Mouse (Mus musculus): Measurements from ENCODE around the gene Psmb11. TPM values are rescaled to one million over a fixed set of nuclear protein-coding genes. Genes with fewer than 3 reads are reported as not detected.

Psmb11 gene
- polyA plus RNA-seq, 1 experiment from 2014 or later, result 0.06 TPM

GRCm38 (mm10) chr14:54577089-54577982 is 43.9 kb upstream of the Psmb11 start, which contains the start of gene Ajuba:
TSS of gene Ajuba (minus strand) at chr14:54577558.
- peak within 1 kb of the TSS; percentile 91 for H3K9ac ChIP-seq (replicated peaks; ENCODE audit: low read depth, low read length)
- H3K4me3 ChIP-seq (ENCODE audit: low read depth, low read length), result peak within 1 kb of the TSS; percentile 93
- no peaks in the 10 kb centered on the region for H3K9me3 ChIP-seq (ENCODE audit: control insufficient read depth, low read depth, low read length)
- under 1% methylated on average over 66 of the region's 66 CpGs for WGBS
- H3K4me1 ChIP-seq (ENCODE audit: control insufficient read depth, insufficient read depth, low read length), result peaks cover 36% of the 10 kb centered on the region
- peak; percentile 73 for ATAC-seq (ENCODE audit: insufficient number of reproducible peaks, insufficient read depth, low FRiP score, low read depth)
- H3K27ac ChIP-seq (ENCODE audit: low read length), result peak within 1 kb of the TSS; percentile 95
- 0 out of 2 replicates have a peak, but pooled peaks cover 6% of the 10 kb centered on the region for H3K36me3 ChIP-seq (ENCODE audit: control insufficient read depth, insufficient read depth, low read length)
- H3K27me3 ChIP-seq (ENCODE audit: control insufficient read depth, insufficient read depth, low read length), result no peaks in the 10 kb centered on the region
- H3K4me2 ChIP-seq (replicated peaks; ENCODE audit: low read depth, low read length), result peak within 1 kb of the TSS; percentile 75

GRCm38 (mm10) chr14:54578063-54578462 is 43.2 kb upstream of the Psmb11 start:
- Histone ChIP-seq H3K9me3 (ENCODE audit: control insufficient read depth, low read depth, low read length) (no peaks in the 10 kb centered on the region), H3K4me2 (replicated peaks; ENCODE audit: low read depth, low read length) (peak overlapping the region; percentile 75), H3K27me3 (ENCODE audit: control insufficient read depth, insufficient read depth, low read length) (no peaks in the 10 kb centered on the region), H3K4me1 (ENCODE audit: control insufficient read depth, insufficient read depth, low read length) (peaks cover 28% of the 10 kb centered on the region), H3K9ac (replicated peaks; ENCODE audit: low read depth, low read length) (peak overlapping the region; percentile 91), H3K4me3 (ENCODE audit: low read depth, low read length) (peak overlapping the region; percentile 93), H3K27ac (ENCODE audit: low read length) (peak overlapping the region; percentile 95), H3K36me3 (ENCODE audit: control insufficient read depth, insufficient read depth, low read length) (0 out of 2 replicates have a peak, but pooled peaks cover 3% of the 10 kb centered on the region)
- 0 out of 2 replicates have a peak, but pooled peaks have one; percentile 1 for ATAC-seq (ENCODE audit: insufficient number of reproducible peaks, insufficient read depth, low FRiP score, low read depth)
- WGBS, result under 1% methylated on average over 10 of the region's 10 CpGs

GRCm38 (mm10) chr14:54579638-54580037 is 41.6 kb upstream of the Psmb11 start:
- no peak overlapping the region for H3K9ac ChIP-seq (replicated peaks; ENCODE audit: low read depth, low read length)
- no peaks in the 10 kb centered on the region; the same call in 1 of the 2 replicates for H3K36me3 ChIP-seq (ENCODE audit: control insufficient read depth, insufficient read depth, low read length)
- ATAC-seq (ENCODE audit: insufficient number of reproducible peaks, insufficient read depth, low FRiP score, low read depth), result no peak
- H3K4me3 ChIP-seq (ENCODE audit: low read depth, low read length), result no peak overlapping the region
- H3K4me1 ChIP-seq (ENCODE audit: control insufficient read depth, insufficient read depth, low read length), result peaks cover 13% of the 10 kb centered on the region
- WGBS, result 80% methylated on average over 7 of the region's 7 CpGs
- H3K27ac ChIP-seq (ENCODE audit: low read length), result no peak overlapping the region
- H3K27me3 ChIP-seq (ENCODE audit: control insufficient read depth, insufficient read depth, low read length), result no peaks in the 10 kb centered on the region
- no peak overlapping the region for H3K4me2 ChIP-seq (replicated peaks; ENCODE audit: low read depth, low read length)
- no peaks in the 10 kb centered on the region for H3K9me3 ChIP-seq (ENCODE audit: control insufficient read depth, low read depth, low read length)

- H3K4me1 ChIP-seq (ENCODE audit: control insufficient read depth, insufficient read depth, low read length), result peaks cover 7% of the 10 kb centered on the region
- no peak overlapping the region for H3K4me2 ChIP-seq (replicated peaks; ENCODE audit: low read depth, low read length)
- WGBS, result 81% methylated on average over 9 of the region's 9 CpGs
- peaks cover 6% of the 10 kb centered on the region; the same call in 1 of the 2 replicates for H3K36me3 ChIP-seq (ENCODE audit: control insufficient read depth, insufficient read depth, low read length)
- H3K27ac ChIP-seq (ENCODE audit: low read length), result no peak overlapping the region
- no peak overlapping the region for H3K9ac ChIP-seq (replicated peaks; ENCODE audit: low read depth, low read length)
- no peak overlapping the region for H3K4me3 ChIP-seq (ENCODE audit: low read depth, low read length)
- no peak for ATAC-seq (ENCODE audit: insufficient number of reproducible peaks, insufficient read depth, low FRiP score, low read depth)
- H3K27me3 ChIP-seq (ENCODE audit: control insufficient read depth, insufficient read depth, low read length), result no peaks in the 10 kb centered on the region
- no peaks in the 10 kb centered on the region for H3K9me3 ChIP-seq (ENCODE audit: control insufficient read depth, low read depth, low read length)
Observed at GRCm38 (mm10) chr14:54582536-54582935, 38.7 kb upstream of the Psmb11 start.

- Histone ChIP-seq H3K9me3 (ENCODE audit: control insufficient read depth, low read depth, low read length) (no peaks in the 10 kb centered on the region), H3K4me1 (ENCODE audit: control insufficient read depth, insufficient read depth, low read length) (peaks cover 1% of the 10 kb centered on the region; the same call in 1 of the 2 replicates), H3K4me2 (replicated peaks; ENCODE audit: low read depth, low read length) (no peak overlapping the region; the same call in 1 of the 2 replicates), H3K9ac (replicated peaks; ENCODE audit: low read depth, low read length) (no peak overlapping the region), H3K36me3 (ENCODE audit: control insufficient read depth, insufficient read depth, low read length) (peaks cover 6% of the 10 kb centered on the region; the same call in 1 of the 2 replicates), H3K4me3 (ENCODE audit: low read depth, low read length) (no peak overlapping the region), H3K27ac (ENCODE audit: low read length) (peak overlapping the region; percentile 49; the same call in 1 of the 2 replicates), H3K27me3 (ENCODE audit: control insufficient read depth, insufficient read depth, low read length) (no peaks in the 10 kb centered on the region)
- 26% methylated on average over 7 of the region's 7 CpGs for WGBS
- peak; percentile 56; the same call in 1 of the 2 replicates for ATAC-seq (ENCODE audit: insufficient number of reproducible peaks, insufficient read depth, low FRiP score, low read depth)
Observed at GRCm38 (mm10) chr14:54583681-54584338, 37.4 kb upstream of the Psmb11 start.

- Histone ChIP-seq H3K27me3 (ENCODE audit: control insufficient read depth, insufficient read depth, low read length) (no peaks in the 10 kb centered on the region), H3K27ac (ENCODE audit: low read length) (no peak overlapping the region), H3K9me3 (ENCODE audit: control insufficient read depth, low read depth, low read length) (no peaks in the 10 kb centered on the region), H3K4me3 (ENCODE audit: low read depth, low read length) (no peak overlapping the region), H3K4me1 (ENCODE audit: control insufficient read depth, insufficient read depth, low read length) (no peaks in the 10 kb centered on the region), H3K36me3 (ENCODE audit: control insufficient read depth, insufficient read depth, low read length) (peaks cover 5% of the 10 kb centered on the region; the same call in 1 of the 2 replicates), H3K9ac (replicated peaks; ENCODE audit: low read depth, low read length) (no peak overlapping the region), H3K4me2 (replicated peaks; ENCODE audit: low read depth, low read length) (no peak overlapping the region)
- WGBS, result 93% methylated on average over 16 of the region's 16 CpGs
- no peak for ATAC-seq (ENCODE audit: insufficient number of reproducible peaks, insufficient read depth, low FRiP score, low read depth)
Observed at GRCm38 (mm10) chr14:54591056-54591455, 30.2 kb upstream of the Psmb11 start.

GRCm38 (mm10) chr14:54592319-54592934 is 28.8 kb upstream of the Psmb11 start:
- H3K9ac ChIP-seq (replicated peaks; ENCODE audit: low read depth, low read length), result no peak overlapping the region
- ATAC-seq (ENCODE audit: insufficient number of reproducible peaks, insufficient read depth, low FRiP score, low read depth), result peak; percentile 28; the same call in 1 of the 2 replicates

GRCm38 (mm10) chr14:54594055-54594454 is 27.2 kb upstream of the Psmb11 start:
- Histone ChIP-seq H3K9ac (replicated peaks; ENCODE audit: low read depth, low read length) (no peak overlapping the region), H3K4me2 (replicated peaks; ENCODE audit: low read depth, low read length) (no peak overlapping the region), H3K4me3 (ENCODE audit: low read depth, low read length) (no peak overlapping the region), H3K36me3 (ENCODE audit: control insufficient read depth, insufficient read depth, low read length) (peaks cover 5% of the 10 kb centered on the region; the same call in 1 of the 2 replicates), H3K4me1 (ENCODE audit: control insufficient read depth, insufficient read depth, low read length) (no peaks in the 10 kb centered on the region), H3K9me3 (ENCODE audit: control insufficient read depth, low read depth, low read length) (no peaks in the 10 kb centered on the region), H3K27me3 (ENCODE audit: control insufficient read depth, insufficient read depth, low read length) (no peaks in the 10 kb centered on the region), H3K27ac (ENCODE audit: low read length) (no peak overlapping the region)
- no peak for ATAC-seq (ENCODE audit: insufficient number of reproducible peaks, insufficient read depth, low FRiP score, low read depth)
- WGBS, result 95% methylated on average over 3 of the region's 3 CpGs

More at GRCm38 (mm10) chr14:54592319-54592934, 28.8 kb upstream of the Psmb11 start:
- 40% methylated on average over 10 of the region's 10 CpGs for WGBS
- no peaks in the 10 kb centered on the region for H3K9me3 ChIP-seq (ENCODE audit: control insufficient read depth, low read depth, low read length)
- no peak overlapping the region for H3K4me2 ChIP-seq (replicated peaks; ENCODE audit: low read depth, low read length)
- H3K4me3 ChIP-seq (ENCODE audit: low read depth, low read length), result no peak overlapping the region
- no peaks in the 10 kb centered on the region for H3K27me3 ChIP-seq (ENCODE audit: control insufficient read depth, insufficient read depth, low read length)
- H3K27ac ChIP-seq (ENCODE audit: low read length), result peak overlapping the region; percentile 23; the same call in 1 of the 2 replicates
- H3K36me3 ChIP-seq (ENCODE audit: control insufficient read depth, insufficient read depth, low read length), result peaks cover 5% of the 10 kb centered on the region; the same call in 1 of the 2 replicates
- no peaks in the 10 kb centered on the region for H3K4me1 ChIP-seq (ENCODE audit: control insufficient read depth, insufficient read depth, low read length)

Measured in stomach, embryonic 14.5 days (tissue).